Mouse (Mus musculus) embryonic facial prominence, embryonic 10.5 days (tissue): ENCODE results near the gene Cmah. TPM values are rescaled to one million over a fixed set of nuclear protein-coding genes. Genes with fewer than 3 reads are reported as not detected.
A peak's percentile ranks its signal among the peaks of the same experiment; 100 is the strongest.

Experiments
- DNase-seq: peaks from one replicate; pipeline ENCODE4 v3.0.0-alpha.2; 2017; ENCODE audit warnings: low spot score
- H3K27ac ChIP-seq: fragments of 300-500 bp; sonication (generic); replicated peaks from 2 replicates; pipeline ENCODE4 v1.5.1; 2016; ENCODE audit warnings: mild to moderate bottlenecking
- H3K27me3 ChIP-seq: fragments of 300-500 bp; sonication (generic); replicated peaks from 2 replicates; pipeline ENCODE4 v1.6.1; 2016; ENCODE audit warnings: low read depth, mild to moderate bottlenecking; ENCODE audit not compliant: poor library complexity, severe bottlenecking
- H3K36me3 ChIP-seq: fragments of 300-500 bp; sonication (generic); replicated peaks from 2 replicates; pipeline ENCODE4 v1.6.1; 2016; ENCODE audit warnings: mild to moderate bottlenecking, moderate library complexity
- H3K4me1 ChIP-seq: fragments of 300-500 bp; sonication (generic); 2 replicates; pipeline ENCODE4 v1.6.1; 2016
- H3K4me3 ChIP-seq: fragments of 300-500 bp; sonication (generic); 2 replicates; pipeline ENCODE4 v1.5.1; 2016; ENCODE audit warnings: mild to moderate bottlenecking, moderate library complexity
- H3K9me3 ChIP-seq: fragments of 300-500 bp; sonication (generic); 2 replicates; pipeline ENCODE4 v1.6.1; 2016; ENCODE audit warnings: mild to moderate bottlenecking
- WGBS: fragments of 180-500 bp; shearing (Covaris S2); methylation state at CpG from one replicate; pipeline ENCODE4 v1.1.7; 2016; 5-methylcytosine and 5-hydroxymethylcytosine counted together
- polyA plus RNA-seq: library from polyadenylated mRNA; unstranded; fragments of >200 nt; fragmentation: Nextera tagmentation; extraction: Ambion mirVana; gene quantifications from 2 replicates; pipeline ENCODE4 v1.2.1, GENCODE M21; 2016

Gene Cmah
- 0.37 and 0.38 TPM in 2 replicates for polyA plus RNA-seq

DNA sequence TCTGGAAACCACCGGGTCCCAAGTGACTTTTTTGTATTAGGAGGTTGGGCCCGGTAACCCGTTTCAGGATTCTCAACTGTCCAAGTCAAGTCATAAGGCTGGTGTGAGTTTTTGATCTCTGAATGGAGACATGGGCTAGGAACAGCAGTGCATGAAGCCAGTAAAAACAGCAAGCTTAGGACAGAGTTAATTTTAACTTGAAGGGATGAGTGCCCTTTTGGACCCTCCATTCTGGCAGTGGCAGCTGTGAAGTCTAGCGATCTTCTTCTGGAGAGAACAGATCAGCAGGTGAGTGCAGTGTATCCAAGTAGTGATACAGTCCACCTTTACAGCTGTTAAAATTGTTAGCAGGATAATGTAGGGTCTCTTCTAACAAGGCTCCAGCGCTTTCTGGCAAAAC lies at the start of gene Cmah:
Gene Cmah, plus strand, starts transcription at position 204 of the 400 bp plus-strand sequence.
- no peak for DNase-seq
- Histone ChIP-seq H3K4me3 (no peak within 1 kb of the TSS), H3K36me3 (no peaks in the 10 kb centered on the region), H3K4me1 (no peaks in the 10 kb centered on the region), H3K9me3 (no peaks in the 10 kb centered on the region), H3K27me3 (no peaks in the 10 kb centered on the region), H3K27ac (no peak within 1 kb of the TSS)
- 85% methylated on average over 5 of the region's 5 CpGs for WGBS

DNA sequence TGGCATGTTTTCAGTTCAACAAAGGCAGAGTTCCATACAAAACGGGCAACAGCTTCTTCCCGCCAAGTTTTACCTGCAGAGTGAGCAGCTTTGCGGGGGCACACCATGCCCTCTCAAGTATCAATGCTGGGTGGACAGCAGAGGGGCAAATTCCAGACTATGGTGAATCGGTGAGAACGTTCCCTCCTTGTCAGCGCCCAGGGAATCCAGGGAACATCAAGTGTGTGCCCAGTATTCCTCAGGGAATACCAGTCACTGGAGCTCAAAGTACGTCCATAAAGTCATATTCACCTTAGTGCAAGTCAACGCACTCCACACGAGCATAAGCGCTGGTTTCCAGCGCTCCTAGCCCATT lies 47.8 kb upstream of the Cmah start:
- no peaks in the 10 kb centered on the region for H3K9me3 ChIP-seq
- WGBS, result 56% methylated on average over 11 of the region's 11 CpGs
- no peak overlapping the region for H3K27ac ChIP-seq
- H3K4me1 ChIP-seq, result peaks cover 17% of the 10 kb centered on the region
- peak overlapping the region; percentile 81 for H3K4me3 ChIP-seq
- 0 out of 2 replicates have a peak, but pooled peaks cover 4% of the 10 kb centered on the region for H3K36me3 ChIP-seq
- no peak for DNase-seq
- H3K27me3 ChIP-seq, result peaks cover 11% of the 10 kb centered on the region

DNA sequence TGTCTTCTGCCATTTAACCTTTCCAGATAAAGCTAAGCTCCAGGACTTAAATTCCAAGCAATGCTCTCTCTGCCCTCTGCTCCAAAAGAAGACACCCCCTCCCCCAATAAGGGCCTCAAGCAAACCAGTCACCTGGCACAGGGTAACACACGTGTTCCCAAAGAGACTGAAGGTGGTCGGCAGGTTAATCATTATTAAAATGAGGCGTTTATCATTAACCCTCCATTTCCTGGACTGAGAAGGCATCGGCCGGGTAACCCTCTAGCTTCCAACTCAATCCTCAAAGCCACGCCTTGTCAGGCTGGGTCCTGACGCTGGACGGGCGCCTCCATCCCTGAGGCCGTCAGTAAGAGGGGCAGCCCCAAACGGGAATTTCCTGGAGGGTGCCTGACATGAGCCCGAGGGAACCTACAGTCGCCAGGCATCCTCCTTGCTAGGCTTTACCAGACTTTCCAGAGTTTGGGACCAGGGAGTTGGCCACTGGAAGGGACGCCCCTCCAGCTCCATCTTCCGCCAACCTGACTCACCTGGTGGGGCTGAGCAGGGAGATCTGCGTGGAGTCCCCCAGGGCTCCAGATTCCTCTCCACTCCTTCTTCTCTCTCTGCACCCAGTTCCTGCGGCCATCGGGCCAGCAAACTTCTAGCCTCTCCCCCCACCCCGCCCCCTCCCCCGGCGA lies 47.3 kb upstream of the Cmah start:
- DNase-seq, result peak; percentile 43
- Histone ChIP-seq H3K9me3 (no peaks in the 10 kb centered on the region), H3K4me1 (peaks cover 17% of the 10 kb centered on the region), H3K27ac (peak overlapping the region; percentile 94), H3K27me3 (peaks cover 11% of the 10 kb centered on the region), H3K36me3 (0 out of 2 replicates have a peak, but pooled peaks cover 4% of the 10 kb centered on the region), H3K4me3 (peak overlapping the region; percentile 81)
- 1% methylated on average over 21 of the region's 21 CpGs for WGBS

DNA sequence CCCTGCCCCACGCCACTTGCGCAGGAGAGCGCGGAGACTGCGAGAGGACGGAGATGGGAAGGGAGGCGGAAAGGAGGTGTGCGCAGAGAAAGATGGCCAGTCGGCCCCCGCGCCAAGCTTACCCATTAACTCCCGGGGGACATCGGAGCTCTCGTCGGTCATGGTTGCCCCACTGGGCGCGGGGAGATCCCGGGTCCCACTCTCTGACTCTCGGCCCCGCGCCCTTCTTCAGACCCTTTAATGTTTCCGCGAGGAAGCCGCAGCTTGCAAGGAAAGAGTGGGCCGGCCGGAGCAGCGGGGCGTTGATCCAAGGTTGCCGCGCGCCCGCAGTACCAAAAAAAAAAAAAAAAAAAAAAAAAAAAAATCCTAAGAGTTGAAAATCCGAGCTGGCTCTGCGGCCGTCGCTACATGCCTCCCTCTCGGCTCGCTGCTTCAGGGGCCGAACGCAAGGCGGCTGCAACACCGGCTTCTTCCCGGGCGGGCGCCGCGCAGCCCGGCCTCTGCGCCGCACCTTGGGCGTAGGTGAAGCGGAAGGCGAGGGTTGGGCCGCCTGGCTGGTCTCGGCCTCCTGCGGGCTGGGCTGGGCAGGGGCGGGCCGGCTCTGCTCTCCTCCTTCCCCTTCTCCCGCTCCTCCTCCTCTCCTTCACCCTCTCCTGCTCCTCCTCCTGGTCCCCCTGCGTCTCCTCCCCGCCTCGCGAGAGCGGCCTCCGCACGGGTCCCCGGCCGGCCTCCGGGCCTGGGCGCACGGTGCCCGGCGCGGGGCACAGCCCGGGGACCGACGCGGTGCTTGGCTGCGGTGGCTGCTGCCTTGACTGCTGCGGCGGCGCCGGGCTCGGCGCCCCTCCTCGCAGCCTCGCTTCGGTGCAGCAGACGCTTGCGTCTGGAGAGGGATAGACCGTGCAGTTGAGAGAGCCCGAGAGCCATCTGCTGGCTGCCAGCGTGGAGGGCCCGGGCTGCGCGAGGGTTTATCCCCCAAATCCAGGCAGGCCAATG lies 46.5 kb upstream of the Cmah start, which contains the start of gene Carmil1:
Gene Carmil1, minus strand, starts transcription at position 357 of the 993 bp plus-strand sequence.
- WGBS, result under 1% methylated on average over 96 of the region's 96 CpGs
- Histone ChIP-seq H3K27me3 (peaks cover 11% of the 10 kb centered on the region), H3K4me3 (peak within 1 kb of the TSS; percentile 81), H3K27ac (peak within 1 kb of the TSS; percentile 94), H3K4me1 (peaks cover 17% of the 10 kb centered on the region), H3K9me3 (no peaks in the 10 kb centered on the region), H3K36me3 (0 out of 2 replicates have a peak, but pooled peaks cover 4% of the 10 kb centered on the region)
- peak; percentile 91 for DNase-seq

DNA sequence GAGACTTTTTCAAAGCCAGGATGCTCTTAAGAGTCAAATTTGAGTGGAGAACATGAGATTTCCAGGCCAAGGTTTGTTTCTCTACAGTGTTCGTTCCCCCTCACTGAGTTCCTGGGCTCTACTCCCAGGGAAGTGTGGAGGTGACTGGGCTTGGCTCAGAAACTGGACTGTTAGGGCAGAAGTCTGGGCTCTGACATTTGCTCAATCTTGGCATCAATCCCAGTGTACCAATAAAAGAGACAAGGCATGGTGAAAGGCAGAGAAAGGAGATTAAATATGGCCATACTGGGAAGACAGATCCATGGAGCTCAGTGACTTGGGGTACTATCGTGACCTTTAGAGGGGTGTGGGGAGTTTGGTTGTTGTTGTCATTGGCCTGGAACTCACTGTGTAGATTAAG lies 39.8 kb upstream of the Cmah start:
- no peak for DNase-seq
- Histone ChIP-seq H3K27ac (no peak overlapping the region), H3K9me3 (no peaks in the 10 kb centered on the region), H3K27me3 (no peaks in the 10 kb centered on the region), H3K4me3 (no peak overlapping the region), H3K36me3 (no peaks in the 10 kb centered on the region), H3K4me1 (no peaks in the 10 kb centered on the region)
- WGBS, result 93% methylated on average over 2 of the region's 2 CpGs

DNA sequence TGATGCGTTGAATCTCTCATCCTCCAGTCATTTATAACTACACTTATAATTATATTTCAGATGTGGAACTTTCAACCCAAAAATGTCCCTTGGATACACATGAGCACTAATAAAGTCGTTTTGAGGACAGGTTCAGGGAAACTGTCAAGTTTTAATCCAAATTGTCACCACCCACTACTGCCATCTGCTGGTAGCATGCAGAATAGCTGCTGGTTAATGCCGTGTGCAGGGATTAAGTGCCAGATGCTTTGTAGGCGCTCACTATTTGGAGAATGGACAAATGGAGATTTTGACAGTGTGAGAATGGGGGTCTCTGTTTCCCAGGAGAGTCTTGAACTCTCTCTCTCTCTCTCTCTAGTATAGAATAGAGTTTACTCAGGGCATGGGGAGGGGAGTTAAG lies 30.0 kb upstream of the Cmah start:
- DNase-seq, result peak; percentile 50
- no peak overlapping the region for H3K27ac ChIP-seq
- no peaks in the 10 kb centered on the region for H3K36me3 ChIP-seq
- no peak overlapping the region for H3K4me3 ChIP-seq
- no peaks in the 10 kb centered on the region for H3K27me3 ChIP-seq
- H3K4me1 ChIP-seq, result no peaks in the 10 kb centered on the region
- no peaks in the 10 kb centered on the region for H3K9me3 ChIP-seq
- 16% methylated on average over 4 of the region's 4 CpGs for WGBS

DNA sequence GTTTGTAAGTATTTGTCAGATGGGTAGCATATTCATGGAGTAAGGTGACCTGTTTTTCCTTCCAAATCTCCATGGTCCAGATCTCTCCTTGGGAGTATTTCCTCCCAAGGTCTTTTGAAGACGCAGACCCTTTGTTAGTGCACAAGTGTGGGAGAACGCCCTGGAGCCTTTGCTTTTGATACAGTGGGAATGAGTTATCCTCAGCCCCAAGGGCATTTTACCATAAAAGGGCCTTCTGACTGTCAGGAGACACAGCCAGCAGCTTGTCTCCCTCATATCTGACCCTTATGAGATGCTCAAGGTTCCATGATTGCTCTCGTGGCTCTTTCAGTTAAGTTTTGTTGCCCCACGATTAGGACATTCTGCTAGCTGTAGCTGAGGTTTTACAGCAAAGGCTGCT lies 21.7 kb upstream of the Cmah start:
- WGBS, result 69% methylated on average over 4 of the region's 4 CpGs
- H3K4me1 ChIP-seq, result no peaks in the 10 kb centered on the region
- no peaks in the 10 kb centered on the region for H3K27me3 ChIP-seq
- no peak overlapping the region for H3K27ac ChIP-seq
- DNase-seq, result no peak
- H3K36me3 ChIP-seq, result no peaks in the 10 kb centered on the region
- H3K9me3 ChIP-seq, result no peaks in the 10 kb centered on the region
- no peak overlapping the region for H3K4me3 ChIP-seq

DNA sequence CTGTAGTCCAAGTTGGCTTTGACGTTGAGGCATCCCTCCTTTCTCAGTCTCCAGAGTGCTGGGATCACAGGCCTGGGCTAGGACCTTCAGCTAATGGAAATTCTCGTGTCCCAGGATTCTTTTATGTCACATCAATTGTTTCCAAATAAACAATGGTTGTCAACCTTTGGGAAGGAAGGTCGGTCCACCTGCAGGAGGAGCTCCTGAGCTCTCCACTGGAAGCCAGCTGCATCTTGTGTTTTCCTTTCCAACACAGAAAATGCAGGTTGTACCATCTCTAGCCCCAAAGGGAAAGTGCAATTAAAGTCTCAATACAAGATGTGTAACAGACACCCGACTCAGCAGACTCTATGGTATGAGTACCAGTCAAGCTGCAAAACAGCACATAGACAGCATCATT lies 21.0 kb upstream of the Cmah start:
- no peak for DNase-seq
- H3K4me3 ChIP-seq, result no peak overlapping the region
- H3K36me3 ChIP-seq, result no peaks in the 10 kb centered on the region
- H3K4me1 ChIP-seq, result no peaks in the 10 kb centered on the region
- H3K27ac ChIP-seq, result no peak overlapping the region
- 54% methylated on average over 4 of the region's 4 CpGs for WGBS
- H3K27me3 ChIP-seq, result no peaks in the 10 kb centered on the region
- H3K9me3 ChIP-seq, result no peaks in the 10 kb centered on the region

DNA sequence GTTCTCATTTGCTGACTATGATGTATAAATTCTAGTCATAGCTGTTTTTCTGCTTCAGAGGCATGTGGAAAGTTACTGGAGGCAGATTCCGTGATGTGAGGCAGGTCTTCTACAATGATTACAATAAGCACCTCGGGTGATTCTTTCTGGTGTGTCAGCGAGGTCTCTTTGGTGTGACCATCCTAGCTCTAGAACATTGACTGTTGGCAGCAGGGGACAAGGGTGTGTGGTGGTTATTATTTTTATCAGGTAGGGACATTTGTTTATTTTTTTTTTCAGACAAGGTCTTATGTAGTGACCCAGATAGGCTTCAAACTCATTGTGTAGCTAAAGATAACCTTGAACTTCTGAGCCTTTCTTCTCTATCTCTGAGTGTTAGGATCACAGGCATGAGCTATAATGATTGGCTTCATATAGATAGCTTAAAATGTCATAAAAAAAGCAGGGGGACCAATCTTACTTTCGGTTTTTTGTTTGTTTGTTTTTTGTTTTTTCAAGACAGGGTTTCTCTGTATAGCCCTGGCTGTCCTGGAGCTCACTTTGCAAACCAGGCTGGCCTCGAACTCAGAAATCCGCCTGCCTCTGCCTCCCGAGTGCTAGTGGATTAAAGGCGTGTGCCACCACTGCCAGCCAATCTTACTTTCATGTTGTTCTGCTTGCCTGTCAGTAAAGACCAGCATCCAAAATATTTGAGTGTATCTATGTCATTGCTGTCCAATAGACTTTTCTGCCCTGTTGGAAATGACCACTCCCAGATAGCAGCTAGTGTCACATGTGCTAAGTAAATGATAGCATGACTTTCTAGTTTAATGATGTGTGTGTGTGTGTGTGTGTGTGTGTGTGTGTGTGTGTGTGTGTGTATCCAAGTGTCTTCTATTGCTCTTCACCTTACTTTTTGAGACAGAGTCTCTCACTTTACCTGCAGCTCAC lies 15.9 kb upstream of the Cmah start:
- DNase-seq, result no peak
- H3K27me3 ChIP-seq, result no peaks in the 10 kb centered on the region
- no peaks in the 10 kb centered on the region for H3K9me3 ChIP-seq
- H3K4me1 ChIP-seq, result no peaks in the 10 kb centered on the region
- H3K36me3 ChIP-seq, result no peaks in the 10 kb centered on the region
- H3K4me3 ChIP-seq, result no peak overlapping the region
- no peak overlapping the region for H3K27ac ChIP-seq
- 87% methylated on average over 8 of the region's 8 CpGs for WGBS

DNA sequence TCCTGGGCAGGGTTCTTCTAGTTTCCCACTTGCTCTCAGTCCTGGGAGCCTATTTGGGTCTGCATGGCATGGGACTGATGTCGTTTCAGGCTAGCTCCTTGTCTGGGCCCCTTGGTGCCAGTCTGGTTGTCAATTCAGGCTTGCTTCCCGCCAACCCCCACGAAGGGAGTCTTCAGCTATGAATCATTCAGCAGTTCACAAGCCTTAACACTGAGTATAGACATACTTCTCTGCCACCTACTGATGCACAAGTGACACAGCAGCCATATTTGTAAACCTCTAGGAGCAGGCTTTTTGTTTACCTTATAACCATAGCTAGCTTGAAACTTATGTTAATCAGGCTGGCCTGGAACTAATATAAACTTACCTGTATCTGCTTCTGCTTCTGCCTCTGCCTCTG lies 10.6 kb upstream of the Cmah start:
- 79% methylated on average over 3 of the region's 3 CpGs for WGBS
- Histone ChIP-seq H3K4me1 (no peaks in the 10 kb centered on the region), H3K27ac (no peak overlapping the region), H3K9me3 (no peaks in the 10 kb centered on the region), H3K27me3 (no peaks in the 10 kb centered on the region), H3K36me3 (no peaks in the 10 kb centered on the region), H3K4me3 (no peak overlapping the region)
- no peak for DNase-seq

DNA sequence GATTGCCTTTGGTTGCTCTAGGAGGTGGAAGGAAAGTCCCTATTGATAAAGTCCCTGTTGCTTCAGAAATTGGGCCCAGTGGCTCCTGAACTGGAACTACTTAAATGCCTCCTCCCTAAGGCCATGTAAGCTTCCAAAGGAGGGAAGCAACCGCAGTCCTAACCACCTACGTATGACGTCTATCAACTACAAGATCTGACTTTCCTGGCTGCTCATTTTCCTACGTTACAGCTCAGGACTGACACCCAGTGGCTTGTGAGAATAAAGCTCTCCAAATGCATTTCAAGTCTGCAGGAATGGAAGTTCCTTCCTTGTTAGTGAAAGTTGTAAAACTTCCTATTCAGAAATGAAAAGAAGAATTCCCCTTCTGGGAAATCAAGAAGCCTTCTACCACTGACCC lies 8.6 kb upstream of the Cmah start:
- Histone ChIP-seq H3K27me3 (no peaks in the 10 kb centered on the region), H3K4me1 (no peaks in the 10 kb centered on the region), H3K36me3 (no peaks in the 10 kb centered on the region), H3K9me3 (no peaks in the 10 kb centered on the region), H3K27ac (no peak overlapping the region), H3K4me3 (no peak overlapping the region)
- 25% methylated on average over 4 of the region's 4 CpGs for WGBS
- peak; percentile 42 for DNase-seq

DNA sequence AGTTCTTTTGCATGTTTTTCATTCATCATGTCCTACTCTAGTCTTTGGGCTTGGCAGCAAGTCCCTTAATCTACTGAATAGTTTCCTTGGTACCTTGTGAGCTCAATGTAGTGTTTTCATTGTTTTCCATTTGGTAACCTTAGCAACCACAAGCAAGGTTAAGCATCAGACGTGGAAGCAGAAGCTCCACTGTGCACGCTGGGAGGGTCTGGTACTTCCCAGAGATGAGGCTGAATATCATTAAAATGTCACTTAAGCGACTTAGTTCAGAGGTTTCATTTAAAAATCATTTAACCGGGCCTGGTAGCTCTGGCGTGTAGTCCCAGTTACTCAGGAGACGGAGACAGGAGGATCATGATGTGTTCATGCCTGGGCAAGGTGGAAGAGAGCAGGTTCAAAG lies 5.9 kb upstream of the Cmah start:
- DNase-seq, result no peak
- Histone ChIP-seq H3K4me1 (no peaks in the 10 kb centered on the region), H3K9me3 (no peaks in the 10 kb centered on the region), H3K27me3 (no peaks in the 10 kb centered on the region), H3K4me3 (no peak overlapping the region), H3K36me3 (no peaks in the 10 kb centered on the region), H3K27ac (no peak overlapping the region)
- 79% methylated on average over 6 of the region's 6 CpGs for WGBS
